In the genomic region with DNA sequence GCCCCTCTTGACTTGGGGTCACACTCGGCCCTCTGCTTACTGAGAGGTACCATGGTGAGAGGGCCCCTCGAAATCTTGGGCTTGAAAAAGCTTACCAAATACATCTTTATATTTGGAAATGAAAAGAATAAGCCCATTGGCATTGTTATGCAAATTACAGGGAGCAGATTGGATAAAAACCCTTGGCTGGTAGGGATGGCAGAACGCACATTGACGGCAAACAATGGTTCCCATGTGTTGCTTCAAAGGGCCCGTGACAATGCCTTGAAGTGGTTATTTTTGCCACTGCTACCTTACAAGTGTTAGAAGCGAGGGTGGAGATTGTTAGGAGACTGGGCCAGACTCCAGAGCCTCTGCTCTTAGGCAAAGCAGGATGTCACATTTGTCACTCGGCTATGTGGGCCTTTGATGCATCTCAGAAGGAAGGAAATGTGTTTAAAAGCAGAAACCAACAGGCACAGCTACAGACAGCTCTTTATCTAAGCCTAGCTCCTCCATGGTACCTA, we compare ENCODE assay signal across 8 mouse cellular contexts.
DNase-seq lines count a peak whose midpoint lies in the region; ATAC-seq lines count a peak whose summit lies in the region.

No protein-coding gene starts in this region.

- no peak overlapping the region for H3K4me3 ChIP-seq in forebrain, embryonic 10.5 days
- H3K4me3 ChIP-seq in hindbrain, embryonic 16.5 days (ENCODE audit: low read length) = no peak overlapping the region
- no peak overlapping the region for H3K4me3 ChIP-seq in midbrain, embryonic 14.5 days (replicated peaks; ENCODE audit: low read depth, low read length)

- DNase-seq in heart, adult 11 months = peak; percentile 95
- no peak for DNase-seq in heart, postnatal 4 days
- DNase-seq in forebrain, embryonic 10.5 days (ENCODE audit: extremely low spot score, low spot score) = no peak
- peak; percentile 65 for DNase-seq in midbrain, embryonic 14.5 days
- DNase-seq in ovary, postnatal 14 days (ENCODE audit: low spot score) = no peak
- no peak for DNase-seq in MN1 (ENCODE audit: low spot score)

- no peaks in the 10 kb centered on the region for H3K27me3 ChIP-seq in forebrain, embryonic 10.5 days (ENCODE audit: poor library complexity, severe bottlenecking)
- H3K27me3 ChIP-seq in hindbrain, embryonic 16.5 days (replicated peaks; ENCODE audit: control insufficient read depth, insufficient read depth, low read length) = no peaks in the 10 kb centered on the region
- no peaks in the 10 kb centered on the region for H3K27me3 ChIP-seq in midbrain, embryonic 14.5 days (ENCODE audit: control insufficient read depth, insufficient read depth, low read length)

- H3K27ac ChIP-seq in forebrain, embryonic 10.5 days = peak overlapping the region; percentile 76
- H3K27ac ChIP-seq in hindbrain, embryonic 16.5 days (ENCODE audit: low read depth, low read length) = peak overlapping the region; percentile 1; the same call in 1 of the 2 replicates
- peak overlapping the region; percentile 61; the same call in 1 of the 2 replicates for H3K27ac ChIP-seq in midbrain, embryonic 14.5 days (replicated peaks; ENCODE audit: low read depth, low read length)

- peaks cover 27% of the 10 kb centered on the region for H3K4me1 ChIP-seq in forebrain, embryonic 10.5 days
- no peaks in the 10 kb centered on the region for H3K4me1 ChIP-seq in hindbrain, embryonic 16.5 days (ENCODE audit: control insufficient read depth, insufficient read depth, low read depth, low read length)
- H3K4me1 ChIP-seq in midbrain, embryonic 14.5 days (ENCODE audit: control insufficient read depth, insufficient read depth, low read length) = peaks cover 6% of the 10 kb centered on the region; the same call in 1 of the 2 replicates

- no peaks in the 10 kb centered on the region for H3K9me3 ChIP-seq in forebrain, embryonic 10.5 days
- no peaks in the 10 kb centered on the region for H3K9me3 ChIP-seq in hindbrain, embryonic 16.5 days (ENCODE audit: control insufficient read depth, low read length)
- H3K9me3 ChIP-seq in midbrain, embryonic 14.5 days (ENCODE audit: control insufficient read depth, low read length) = no peaks in the 10 kb centered on the region

- H3K4me2 ChIP-seq in hindbrain, embryonic 16.5 days (ENCODE audit: low read length) = no peak overlapping the region
- H3K4me2 ChIP-seq in midbrain, embryonic 14.5 days (ENCODE audit: low read length) = no peak overlapping the region

- H3K9ac ChIP-seq in hindbrain, embryonic 16.5 days (ENCODE audit: low read depth, low read length) = no peak overlapping the region
- no peak overlapping the region for H3K9ac ChIP-seq in midbrain, embryonic 14.5 days (replicated peaks; ENCODE audit: low read length)

- H3K36me3 ChIP-seq in forebrain, embryonic 10.5 days (replicated peaks) = no peaks in the 10 kb centered on the region
- no peaks in the 10 kb centered on the region for H3K36me3 ChIP-seq in hindbrain, embryonic 16.5 days (ENCODE audit: control insufficient read depth, insufficient read depth, low read length)
- no peaks in the 10 kb centered on the region for H3K36me3 ChIP-seq in midbrain, embryonic 14.5 days (ENCODE audit: control insufficient read depth, insufficient read depth, low read length)

- 39% methylated on average over 7 of the region's 7 CpGs for WGBS in forebrain, embryonic 10.5 days
- WGBS in hindbrain, embryonic 16.5 days = 22% methylated on average over 7 of the region's 7 CpGs
- 5% methylated on average over 7 of the region's 7 CpGs for WGBS in midbrain, embryonic 14.5 days

- no peak for ATAC-seq in hindbrain, embryonic 16.5 days
- ATAC-seq in midbrain, embryonic 14.5 days (ENCODE audit: low FRiP score, low TSS enrichment) = peak; percentile 57; the same call in 1 of the 2 replicates
- ATAC-seq in megakaryocyte-erythroid progenitor cell, adult 5-6 weeks (replicated peaks; ENCODE audit: low FRiP score, low TSS enrichment, poor library complexity, severe bottlenecking) = no peak

Comparison
In these comparisons a context has a peak if more than half of its experiments do, and no peak if none do; other contexts are left out.
1. DNase-seq: peak in heart, adult 11 months (single experiment) and midbrain, embryonic 14.5 days (single experiment); none in heart, postnatal 4 days (single experiment), forebrain, embryonic 10.5 days (single experiment), ovary, postnatal 14 days (single experiment) and MN1 (single experiment).
2. H3K27ac ChIP-seq: peak in every context shown above with its lines; median percentile 76 in forebrain, embryonic 10.5 days; 61 in midbrain, embryonic 14.5 days; 1 in hindbrain, embryonic 16.5 days.